Mouse (Mus musculus): ENCODE measurements around the gene Eif6. TPM values are rescaled to one million over a fixed set of nuclear protein-coding genes. Genes with fewer than 3 reads are reported as not detected.
"Not testable (repeated sequence)": the region's sequence is repeated elsewhere in the genome, so short reads cannot be mapped to it uniquely, and the experiment has no call there.

The Eif6 gene
- polyA plus RNA-seq, 1 experiment from 2014 or later, result 182 TPM

- no peaks in the 10 kb centered on the region for H3K27me3 ChIP-seq
- 78% methylated on average over 7 of the region's 7 CpGs for WGBS (ENCODE audit: insufficient replicate concordance)
- peak overlapping the region; percentile 2; the same call in 1 of the 2 replicates for H3K27ac ChIP-seq
- H3K4me2 ChIP-seq, result no peak overlapping the region
- no peak overlapping the region for H3K9ac ChIP-seq
- H3K9me3 ChIP-seq (replicated peaks), result no peaks in the 10 kb centered on the region
- H3K4me1 ChIP-seq (replicated peaks), result peaks cover 17% of the 10 kb centered on the region
- no peak for ATAC-seq (ENCODE audit: low read depth)
- no peak for DNase-seq
- peaks cover 77% of the 10 kb centered on the region for H3K36me3 ChIP-seq
- no peak overlapping the region for H3K4me3 ChIP-seq (replicated peaks)
Observed at GRCm38 (mm10) chr2:155850120-155850519, 23.4 kb upstream of the Eif6 start.

GRCm38 (mm10) chr2:155849464-155849863 is 22.7 kb upstream of the Eif6 start:
- Histone ChIP-seq H3K36me3 (peaks cover 78% of the 10 kb centered on the region), H3K4me3 (replicated peaks) (no peak overlapping the region), H3K4me2 (no peak overlapping the region), H3K9me3 (replicated peaks) (no peaks in the 10 kb centered on the region), H3K9ac (no peak overlapping the region), H3K27ac (peak overlapping the region; percentile 2), H3K27me3 (no peaks in the 10 kb centered on the region), H3K4me1 (replicated peaks) (peaks cover 17% of the 10 kb centered on the region)
- 26% methylated on average over 7 of the region's 7 CpGs for WGBS (ENCODE audit: insufficient replicate concordance)
- DNase-seq (no peak), ATAC-seq (ENCODE audit: low read depth) (peak; percentile 79)

- no peak overlapping the region for H3K27ac ChIP-seq
- H3K36me3 ChIP-seq, result peaks cover 70% of the 10 kb centered on the region
- DNase-seq (peak; percentile 61), ATAC-seq (ENCODE audit: low read depth) (0 out of 2 replicates have a peak, but pooled peaks have one; percentile 18)
- no peaks in the 10 kb centered on the region for H3K9me3 ChIP-seq (replicated peaks)
- H3K4me3 ChIP-seq (replicated peaks), result no peak overlapping the region
- H3K4me1 ChIP-seq (replicated peaks), result peaks cover 17% of the 10 kb centered on the region
- H3K4me2 ChIP-seq, result no peak overlapping the region
- 34% methylated on average over 6 of the region's 6 CpGs for WGBS (ENCODE audit: insufficient replicate concordance)
- no peaks in the 10 kb centered on the region for H3K27me3 ChIP-seq
- H3K9ac ChIP-seq, result no peak overlapping the region
Observed at GRCm38 (mm10) chr2:155848291-155848690, 21.6 kb upstream of the Eif6 start.

GRCm38 (mm10) chr2:155846930-155847329 is 20.2 kb upstream of the Eif6 start:
- DNase-seq (no peak), ATAC-seq (ENCODE audit: low read depth) (no peak)
- no peaks in the 10 kb centered on the region for H3K27me3 ChIP-seq
- no peaks in the 10 kb centered on the region for H3K9me3 ChIP-seq (replicated peaks)
- H3K4me2 ChIP-seq, result no peak overlapping the region
- no peak overlapping the region for H3K9ac ChIP-seq
- peaks cover 62% of the 10 kb centered on the region for H3K36me3 ChIP-seq
- 82% methylated on average over 8 of the region's 8 CpGs for WGBS (ENCODE audit: insufficient replicate concordance)
- peaks cover 17% of the 10 kb centered on the region for H3K4me1 ChIP-seq (replicated peaks)
- H3K4me3 ChIP-seq (replicated peaks), result no peak overlapping the region
- no peak overlapping the region for H3K27ac ChIP-seq

- Histone ChIP-seq H3K27me3 (peaks cover 13% of the 10 kb centered on the region; the same call in 1 of the 2 replicates), H3K4me1 (replicated peaks) (no peaks in the 10 kb centered on the region), H3K4me2 (no peak overlapping the region), H3K9ac (no peak overlapping the region), H3K36me3 (no peaks in the 10 kb centered on the region), H3K4me3 (replicated peaks) (no peak overlapping the region), H3K9me3 (replicated peaks) (no peaks in the 10 kb centered on the region), H3K27ac (no peak overlapping the region)
- no peak for DNase-seq
- ATAC-seq (ENCODE audit: low read depth), result no peak
- 62% methylated on average over 4 of the region's 4 CpGs for WGBS (ENCODE audit: insufficient replicate concordance)
Observed at GRCm38 (mm10) chr2:155838961-155839360, 12.2 kb upstream of the Eif6 start.

GRCm38 (mm10) chr2:155837961-155838360 is 11.2 kb upstream of the Eif6 start:
- no peak overlapping the region for H3K27ac ChIP-seq
- no peaks in the 10 kb centered on the region for H3K9me3 ChIP-seq (replicated peaks)
- DNase-seq, result no peak
- H3K27me3 ChIP-seq, result peaks cover 13% of the 10 kb centered on the region; the same call in 1 of the 2 replicates
- no peaks in the 10 kb centered on the region for H3K4me1 ChIP-seq (replicated peaks)
- H3K9ac ChIP-seq, result no peak overlapping the region
- no peak overlapping the region for H3K4me2 ChIP-seq
- no peak for ATAC-seq (ENCODE audit: low read depth)
- H3K36me3 ChIP-seq, result no peaks in the 10 kb centered on the region
- no peak overlapping the region for H3K4me3 ChIP-seq (replicated peaks)
- WGBS (ENCODE audit: insufficient replicate concordance), result 66% methylated on average over 3 of the region's 3 CpGs

- DNase-seq (no peak), ATAC-seq (ENCODE audit: low read depth) (no peak)
- 64% methylated on average over 9 of the region's 9 CpGs for WGBS (ENCODE audit: insufficient replicate concordance)
- Histone ChIP-seq H3K4me2 (no peak within 1 kb of the TSS), H3K36me3 (no peaks in the 10 kb centered on the region), H3K27me3 (0 out of 2 replicates have a peak, but pooled peaks cover 10% of the 10 kb centered on the region), H3K4me1 (replicated peaks) (0 out of 2 replicates have a peak, but pooled peaks cover 3% of the 10 kb centered on the region), H3K9ac (no peak within 1 kb of the TSS), H3K9me3 (replicated peaks) (no peaks in the 10 kb centered on the region), H3K27ac (no peak within 1 kb of the TSS), H3K4me3 (replicated peaks) (no peak within 1 kb of the TSS)
Observed at GRCm38 (mm10) chr2:155834732-155835131, 8.0 kb upstream of the Eif6 start, which contains the start of gene Fam83c. Gene Fam83c (minus strand): TSS chr2:155834854.

- not testable (repeated sequence) for DNase-seq; ATAC-seq (ENCODE audit: low read depth)
Observed at GRCm38 (mm10) chr2:155832087-155832486, 5.4 kb upstream of the Eif6 start.

GRCm38 (mm10) chr2:155831302-155831701 is 4.6 kb upstream of the Eif6 start:
- WGBS (ENCODE audit: insufficient replicate concordance), result 44% methylated on average over 9 of the region's 9 CpGs
- H3K4me2 ChIP-seq, result no peak overlapping the region
- DNase-seq (no peak), ATAC-seq (ENCODE audit: low read depth) (no peak)
- no peaks in the 10 kb centered on the region for H3K36me3 ChIP-seq
- H3K27me3 ChIP-seq, result 0 out of 2 replicates have a peak, but pooled peaks cover 10% of the 10 kb centered on the region
- H3K27ac ChIP-seq, result no peak overlapping the region
- H3K4me3 ChIP-seq (replicated peaks), result no peak overlapping the region
- no peaks in the 10 kb centered on the region for H3K9me3 ChIP-seq (replicated peaks)
- peaks cover 18% of the 10 kb centered on the region for H3K4me1 ChIP-seq (replicated peaks)
- no peak overlapping the region for H3K9ac ChIP-seq

More at GRCm38 (mm10) chr2:155832087-155832486, 5.4 kb upstream of the Eif6 start:
- not testable (repeated sequence) for H3K27me3 ChIP-seq; H3K4me2 ChIP-seq; H3K36me3 ChIP-seq; H3K27ac ChIP-seq; H3K9me3 ChIP-seq (replicated peaks); H3K9ac ChIP-seq; H3K4me3 ChIP-seq (replicated peaks)
- 44% methylated on average over 1 of the region's 1 CpGs for WGBS (ENCODE audit: insufficient replicate concordance)
- H3K4me1 ChIP-seq (replicated peaks), result peaks cover 14% of the 10 kb centered on the region

- no peak for ATAC-seq (ENCODE audit: low read depth)
- Histone ChIP-seq H3K27ac (no peak overlapping the region), H3K27me3 (0 out of 2 replicates have a peak, but pooled peaks cover 10% of the 10 kb centered on the region), H3K36me3 (no peaks in the 10 kb centered on the region), H3K9ac (no peak overlapping the region), H3K4me3 (replicated peaks) (no peak overlapping the region), H3K4me1 (replicated peaks) (peaks cover 18% of the 10 kb centered on the region), H3K4me2 (no peak overlapping the region), H3K9me3 (replicated peaks) (no peaks in the 10 kb centered on the region)
- 83% methylated on average over 8 of the region's 8 CpGs for WGBS (ENCODE audit: insufficient replicate concordance)
- no peak for DNase-seq
Observed at GRCm38 (mm10) chr2:155830841-155831240, 4.1 kb upstream of the Eif6 start.

- 1% methylated on average over 52 of the region's 52 CpGs for WGBS (ENCODE audit: insufficient replicate concordance)
- peaks cover 28% of the 10 kb centered on the region for H3K4me1 ChIP-seq (replicated peaks)
- peak overlapping the region; percentile 88 for H3K27ac ChIP-seq
- H3K9ac ChIP-seq, result peak overlapping the region; percentile 88
- DNase-seq (peak; percentile 22), ATAC-seq (ENCODE audit: low read depth) (peak; percentile 19)
- peak overlapping the region; percentile 86 for H3K4me2 ChIP-seq
- H3K36me3 ChIP-seq, result peaks cover 31% of the 10 kb centered on the region
- peak overlapping the region; percentile 85 for H3K4me3 ChIP-seq (replicated peaks)
- H3K27me3 ChIP-seq, result no peaks in the 10 kb centered on the region
- no peaks in the 10 kb centered on the region for H3K9me3 ChIP-seq (replicated peaks)
Observed at GRCm38 (mm10) chr2:155825904-155826629, 658 bp downstream of the Eif6 start.

- H3K4me3 ChIP-seq (replicated peaks), result no peak overlapping the region
Observed at GRCm38 (mm10) chr2:155823722-155824121, 3.0 kb downstream of the Eif6 start.

More at GRCm38 (mm10) chr2:155823722-155824121, 3.0 kb downstream of the Eif6 start:
- Histone ChIP-seq H3K9ac (no peak overlapping the region), H3K27ac (no peak overlapping the region), H3K9me3 (replicated peaks) (no peaks in the 10 kb centered on the region), H3K36me3 (peaks cover 49% of the 10 kb centered on the region), H3K27me3 (no peaks in the 10 kb centered on the region), H3K4me1 (replicated peaks) (peaks cover 42% of the 10 kb centered on the region), H3K4me2 (no peak overlapping the region)
- ATAC-seq (ENCODE audit: low read depth) (no peak), DNase-seq (no peak)
- WGBS (ENCODE audit: insufficient replicate concordance), result 86% methylated on average over 8 of the region's 8 CpGs

Measured in liver, embryonic 13.5 days (tissue).